Comparison of ENCODE assay signal across 8 mouse cellular contexts in genomic region chr19:10018527-10018818, GRCm38 (mm10). TPM values are rescaled to one million over a fixed set of nuclear protein-coding genes. Genes with fewer than 3 reads are reported as not detected.
DNase-seq lines count a peak whose midpoint lies in the region; ATAC-seq and TF ChIP-seq lines count a peak whose summit lies in the region.

No protein-coding gene starts in this region.

- H3K4me2 ChIP-seq in heart, embryonic 15.5 days = peak overlapping the region; percentile 90

- H3K4me3 ChIP-seq in heart, embryonic 15.5 days = peak overlapping the region; percentile 62
- peak overlapping the region; percentile 64 to 71 for H3K4me3 ChIP-seq in ES-E14 (ENCODE audit: insufficient read depth in 1 of 2, low read depth in 1 of 2, low read length in 2 of 2, poor library complexity in 1 of 2, severe bottlenecking in 1 of 2)
- H3K4me3 ChIP-seq in hindbrain, embryonic 10.5 days = peak overlapping the region; percentile 64

- H3K4me1 ChIP-seq in heart, embryonic 15.5 days (replicated peaks) = peaks cover 55% of the 10 kb centered on the region
- peaks cover 5 to 17% of the 10 kb centered on the region in 2 experiments; a peak in 3 of 4 replicates for H3K4me1 ChIP-seq in ES-E14 (ENCODE audit: control insufficient read depth in 2 of 2, insufficient read depth in 2 of 2, low read length in 2 of 2, poor library complexity in 1 of 2)
- peaks cover 64% of the 10 kb centered on the region for H3K4me1 ChIP-seq in hindbrain, embryonic 10.5 days (replicated peaks)

- peak; percentile 26 for ATAC-seq in heart, embryonic 15.5 days (replicated peaks; ENCODE audit: insufficient number of reproducible peaks, insufficient read depth, low FRiP score, low read depth)
- 0 out of 2 replicates have a peak, but pooled peaks have one; percentile 0 for ATAC-seq in megakaryocyte progenitor cell, adult 5-6 weeks (replicated peaks; ENCODE audit: poor library complexity)

- H3K9ac ChIP-seq in heart, embryonic 15.5 days = peak overlapping the region; percentile 71
- H3K9ac ChIP-seq in ES-E14 (ENCODE audit: insufficient read depth, low read depth, low read length, poor library complexity, severe bottlenecking) = peak overlapping the region; percentile 50

- no peak for DNase-seq in heart, adult 8-10 months (ENCODE audit: low spot score)
- DNase-seq in ES-E14 (ENCODE audit: low read depth, low spot score) = no peak
- DNase-seq in hindbrain, embryonic 10.5 days (ENCODE audit: low spot score) = no peak
- no peak for DNase-seq in right cerebral cortex, postnatal 25 days
- no peak for DNase-seq in retina, postnatal 1 day
- DNase-seq in cerebellum, postnatal 10 days = no peak

- H3K9me3 ChIP-seq in heart, embryonic 15.5 days (replicated peaks) = no peaks in the 10 kb centered on the region
- no peaks in the 10 kb centered on the region for H3K9me3 ChIP-seq in ES-E14 (ENCODE audit: control insufficient read depth, insufficient read depth, low read depth, low read length)
- no peaks in the 10 kb centered on the region for H3K9me3 ChIP-seq in hindbrain, embryonic 10.5 days

- 1% methylated on average over 3 of the region's 3 CpGs for WGBS in heart, embryonic 15.5 days
- WGBS in hindbrain, embryonic 10.5 days = 6% methylated on average over 3 of the region's 3 CpGs

- no peaks in the 10 kb centered on the region for H3K36me3 ChIP-seq in heart, embryonic 15.5 days
- no peaks in the 10 kb centered on the region for H3K36me3 ChIP-seq in ES-E14 (ENCODE audit: control insufficient read depth, insufficient read depth, low read length, poor library complexity, severe bottlenecking)
- no peaks in the 10 kb centered on the region for H3K36me3 ChIP-seq in hindbrain, embryonic 10.5 days

- in situ Hi-C loops in ES-E14 (cut with MboI; ENCODE audit: low sequenced_read_pairs in 2 of 2, unreplicated experiment in 2 of 2) = no loop called here

- H3K27ac ChIP-seq in heart, embryonic 15.5 days = peak overlapping the region; percentile 73
- no peak overlapping the region for H3K27ac ChIP-seq in ES-E14 (ENCODE audit: insufficient read depth, low read depth, low read length, poor library complexity, severe bottlenecking)
- peak overlapping the region; percentile 88 for H3K27ac ChIP-seq in hindbrain, embryonic 10.5 days

- no peaks in the 10 kb centered on the region for H3K27me3 ChIP-seq in heart, embryonic 15.5 days
- H3K27me3 ChIP-seq in hindbrain, embryonic 10.5 days (ENCODE audit: insufficient read depth, poor library complexity, severe bottlenecking) = peaks cover 36% of the 10 kb centered on the region

TF ChIP-seq in ES-E14, 5 proteins besides CTCF, POLR2A, EP300 and RAD21:
- TF ChIP-seq HCFC1 (IDR thresholded peaks at IDR 0.05; ENCODE audit: borderline replicate concordance, insufficient read depth, low read length) (no peak), MAFK (IDR thresholded peaks at IDR 0.05; ENCODE audit: insufficient read depth, low read depth, low read length) (no peak), ZNF384 (IDR thresholded peaks at IDR 0.05; ENCODE audit: low read depth, low read length) (no peak), CHD2 (IDR thresholded peaks at IDR 0.05; ENCODE audit: low read depth, low read length) (no peak), ZC3H11A (IDR thresholded peaks at IDR 0.05; ENCODE audit: borderline replicate concordance, low read depth, low read length) (no peak)

RNA-seq across cellular contexts. Expression of gene Rab3il1, which starts 17.0 kb away (rescaled TPM):
- polyA plus RNA-seq in heart, embryonic 15.5 days (2015; fragmentation: Nextera tagmentation; extraction: Ambion mirVana) = 21.8 and 30.0 TPM in 2 replicates
- 1 to 10 TPM; 6.3 to 8.1 (median 7.5) TPM for total RNA-seq in heart, adult 8-10 months (2022)
- total RNA-seq in ES-E14 (2012; rRNA removed) = 3.8 and 4.0 TPM in 2 replicates
- polyA plus RNA-seq in hindbrain, embryonic 10.5 days (2016; fragmentation: Nextera tagmentation; extraction: Ambion mirVana) = 39.7 and 39.8 TPM in 2 replicates
- 3.0 and 4.6 TPM in 2 replicates for total RNA-seq in megakaryocyte progenitor cell, adult 5-6 weeks (2015)
- total RNA-seq in megakaryocyte progenitor cell, adult 5-6 weeks (2017) = 3.4 and 3.9 TPM in 2 replicates

RNA-seq across cellular contexts. Expression of gene Best1, which starts 17.0 kb away (rescaled TPM):
- polyA plus RNA-seq in heart, embryonic 15.5 days (2015; fragmentation: Nextera tagmentation; extraction: Ambion mirVana) = 0.19 and 0.25 TPM in 2 replicates
- total RNA-seq in heart, adult 8-10 months (2022) = under 1 TPM in 2 of 4 experiments, not detected in 2; 0.14 to 0.65 TPM
- total RNA-seq in ES-E14 (2012; rRNA removed) = 0.62 and 0.95 TPM in 2 replicates
- polyA plus RNA-seq in hindbrain, embryonic 10.5 days (2016; fragmentation: Nextera tagmentation; extraction: Ambion mirVana) = 1.8 TPM in 2 replicates
- total RNA-seq in megakaryocyte progenitor cell, adult 5-6 weeks (2015) = 0.15 and 1.1 TPM in 2 replicates
- total RNA-seq in megakaryocyte progenitor cell, adult 5-6 weeks (2017) = not detected in 2 replicates

RNA-seq across cellular contexts. Expression of gene Fads3, which starts 22.9 kb away (rescaled TPM):
- 39.4 and 43.9 TPM in 2 replicates for polyA plus RNA-seq in heart, embryonic 15.5 days (2015; fragmentation: Nextera tagmentation; extraction: Ambion mirVana)
- 10 to 100 TPM; 34.9 to 43.8 (median 37.4) TPM for total RNA-seq in heart, adult 8-10 months (2022)
- 4.0 and 7.2 TPM in 2 replicates for total RNA-seq in ES-E14 (2012; rRNA removed)
- 6.7 and 8.1 TPM in 2 replicates for polyA plus RNA-seq in hindbrain, embryonic 10.5 days (2016; fragmentation: Nextera tagmentation; extraction: Ambion mirVana)
- total RNA-seq in megakaryocyte progenitor cell, adult 5-6 weeks (2015) = 1.4 and 2.1 TPM in 2 replicates
- 2.1 and 2.8 TPM in 2 replicates for total RNA-seq in megakaryocyte progenitor cell, adult 5-6 weeks (2017)

RNA-seq across cellular contexts. Expression of gene Fth1, which starts 38.1 kb away (rescaled TPM):
- polyA plus RNA-seq in heart, embryonic 15.5 days (2015; fragmentation: Nextera tagmentation; extraction: Ambion mirVana) = 1,879 and 1,985 TPM in 2 replicates
- 1,000 to 10,000 TPM; 2,773 to 3,210 (median 2,950) TPM for total RNA-seq in heart, adult 8-10 months (2022)
- 413 and 478 TPM in 2 replicates for total RNA-seq in ES-E14 (2012; rRNA removed)
- polyA plus RNA-seq in hindbrain, embryonic 10.5 days (2016; fragmentation: Nextera tagmentation; extraction: Ambion mirVana) = 1,451 and 1,593 TPM in 2 replicates
- total RNA-seq in megakaryocyte progenitor cell, adult 5-6 weeks (2015) = 1,115 and 1,144 TPM in 2 replicates
- 325 and 354 TPM in 2 replicates for total RNA-seq in megakaryocyte progenitor cell, adult 5-6 weeks (2017)
